Mouse (Mus musculus) adipose tissue, adult 10 weeks (tissue): ENCODE measurements around the gene Rpf1. TPM values are rescaled to one million over a fixed set of nuclear protein-coding genes. Genes with fewer than 3 reads are reported as not detected.

ENCODE experiments used
- polyA plus RNA-seq: library from polyadenylated mRNA; stranded (reverse); fragments of 350-450 nt; fragmentation: Illumina TruSeq; extraction: RNeasy Lipid Tissue Mini Kit (QIAGEN cat#74804); gene quantifications from one replicate; pipeline ENCODE4 v1.2.3, GENCODE M21; 2014; ENCODE audit warnings: low read depth, low replicate concordance

The Rpf1 gene
- 27.2 TPM for polyA plus RNA-seq

DNA sequence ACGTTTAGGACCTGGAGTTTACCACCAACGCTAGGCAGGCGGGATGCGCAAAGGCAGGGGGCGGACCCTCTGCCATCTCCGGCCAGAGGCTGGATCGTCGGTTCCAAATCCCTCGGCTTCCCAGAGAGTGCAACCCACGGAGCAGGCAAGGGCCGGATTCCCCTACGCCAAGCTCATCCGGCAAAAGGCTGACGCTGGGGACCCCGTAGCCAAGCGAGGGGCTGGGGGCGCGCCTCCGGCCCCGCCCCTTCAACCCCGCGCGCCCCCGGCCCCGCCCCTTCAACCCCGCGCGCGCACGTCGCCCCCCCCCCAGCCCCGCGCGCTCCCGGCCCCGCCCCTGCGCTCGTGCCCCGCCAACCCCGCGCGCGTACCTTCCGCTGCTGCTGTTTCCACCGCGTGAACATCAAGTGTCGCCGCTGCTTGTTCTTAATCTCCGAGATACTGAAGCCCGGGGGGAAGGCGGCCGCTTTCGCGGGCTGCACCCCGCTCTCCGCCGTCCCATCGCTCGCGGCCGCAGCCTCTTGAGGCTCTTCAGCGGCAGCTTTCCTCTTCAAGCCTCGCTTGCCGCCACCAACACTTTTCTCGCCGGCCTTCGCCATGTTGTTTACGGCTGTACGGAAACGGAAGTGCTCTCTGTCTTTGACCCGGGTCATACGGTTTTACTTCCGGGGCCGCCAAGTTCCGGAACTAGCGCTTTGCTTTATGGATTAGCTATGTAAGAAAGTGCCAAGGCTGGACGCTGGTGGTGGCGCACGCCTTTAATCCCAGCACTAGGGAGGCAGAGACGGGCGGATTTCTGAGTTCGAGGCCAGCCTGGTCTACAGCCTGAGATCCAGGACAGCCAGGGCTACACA, at the start of gene Rpf1:
TSS of gene Rpf1 (minus strand) at position 632 of the 854 bp plus-strand sequence.

DNA sequence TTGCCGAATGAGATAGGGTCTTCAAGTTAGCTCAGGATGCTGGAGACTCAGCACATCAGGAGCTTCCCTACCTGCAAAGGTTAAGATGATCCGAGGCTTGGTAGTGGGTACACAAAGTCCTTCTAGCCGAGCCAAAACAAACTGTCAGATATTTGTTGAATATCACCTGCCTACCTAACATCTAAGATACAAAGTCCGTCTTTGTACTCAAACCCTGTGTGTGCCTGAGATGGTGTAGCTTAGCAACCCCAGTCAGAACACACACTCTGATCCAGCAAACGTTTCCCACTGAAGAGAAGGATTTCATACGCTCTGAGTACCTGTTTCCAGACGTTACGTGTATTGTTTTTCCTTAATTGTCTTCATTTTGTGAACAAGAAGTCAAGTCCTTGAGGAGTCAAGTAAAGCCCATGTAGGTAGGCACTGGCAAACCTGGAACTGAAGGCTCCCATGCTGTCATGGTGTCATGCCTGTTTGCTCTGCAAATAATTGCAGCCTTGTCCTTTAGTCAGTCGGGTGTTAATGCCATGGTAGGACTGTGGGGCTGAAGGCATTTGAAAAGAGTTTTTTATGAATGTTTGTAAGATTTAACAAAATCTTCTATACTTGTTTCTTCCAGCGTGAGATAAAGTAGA, 49.0 kb upstream of the Rpf1 start, which contains the start of gene Uox:
TSS of gene Uox (plus strand) at position 279 of the 635 bp plus-strand sequence.

DNA sequence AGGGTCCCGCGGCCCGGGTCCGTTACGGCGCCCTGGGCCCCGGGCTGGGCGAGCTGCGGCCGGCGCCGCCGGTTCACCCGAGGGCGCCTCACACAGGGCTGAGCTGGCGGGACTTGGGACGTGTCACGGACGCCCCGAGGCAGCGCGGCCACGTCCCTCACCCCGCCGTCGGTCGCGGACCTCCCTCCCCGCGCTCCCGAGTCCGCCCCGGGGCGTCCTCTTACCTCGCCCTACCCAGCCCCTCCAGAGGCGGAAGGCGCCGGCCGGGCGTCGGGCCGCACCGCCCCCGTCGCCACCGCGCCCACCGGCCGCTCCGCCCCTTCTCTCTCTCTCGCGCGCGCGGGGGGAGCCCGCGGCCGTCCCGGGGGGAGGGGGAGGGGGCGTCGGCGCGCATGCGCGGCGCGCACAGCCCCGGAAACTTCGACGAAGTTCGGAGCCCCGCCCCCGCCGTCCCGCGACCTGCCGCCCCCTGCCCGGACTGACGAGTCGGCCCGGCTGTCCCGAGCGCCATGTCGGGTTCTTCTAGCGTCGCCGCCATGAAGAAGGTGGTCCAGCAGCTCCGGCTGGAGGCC, 21.7 kb downstream of the Rpf1 start, which contains the start of the genes Spata1 and Gng5:
TSS of gene Spata1 (minus strand) at position 323 of the 572 bp plus-strand sequence.
TSS of gene Gng5 (plus strand) at position 377 of the 572 bp plus-strand sequence.

Other genes with a start within 250 kb of the Rpf1 start
- gene Ssx2ip, start 116.8 kb downstream of the Rpf1 start, polyA plus RNA-seq, result 25.8 TPM
- 14.7 TPM for gene Ctbs, start 71.6 kb downstream of the Rpf1 start, polyA plus RNA-seq
- 14.6 TPM for gene Spata1, start 21.7 kb downstream of the Rpf1 start, polyA plus RNA-seq
- 632 TPM for gene Gng5, start 21.6 kb downstream of the Rpf1 start, polyA plus RNA-seq
- gene Uox, start 49.0 kb upstream of the Rpf1 start, polyA plus RNA-seq, result 4.8 TPM
- gene Dnase2b, start 94.2 kb upstream of the Rpf1 start, polyA plus RNA-seq, result 1.1 TPM
- 11.2 TPM for gene 4930503B20Rik, start 129.9 kb upstream of the Rpf1 start, polyA plus RNA-seq
- gene Samd13, start 164.2 kb upstream of the Rpf1 start, polyA plus RNA-seq, result 3.5 TPM